Mouse (Mus musculus): ENCODE data around the gene Ccdc130. TPM values are rescaled to one million over a fixed set of nuclear protein-coding genes. Genes with fewer than 3 reads are reported as not detected.

Gene Ccdc130
- total and polyA plus RNA-seq, 3 experiments, result 10.2 to 26.0 TPM; not detected in 1

GRCm38 (mm10) chr8:84208381-84209380, 61.5 kb downstream of the Ccdc130 start:
- Histone ChIP-seq H3K36me3 (ENCODE audit: control insufficient read depth in 1 of 2, insufficient read depth in 2 of 2, low read length in 2 of 2) (0 out of 4 replicates have a peak, but pooled peaks cover 0 to 2% of the 10 kb centered on the region in 2 experiments), H3K4me1 (ENCODE audit: control insufficient read depth in 1 of 2, insufficient read depth in 2 of 2, low read length in 2 of 2) (peaks cover 0 to 6% of the 10 kb centered on the region in 2 experiments; a peak in 1 of 4 replicates), H3K27me3 (ENCODE audit: control insufficient read depth in 1 of 2, insufficient read depth in 2 of 2, low read length in 2 of 2) (no peaks in the 10 kb centered on the region), H3K9ac (ENCODE audit: control insufficient read depth, low read depth, low read length, poor library complexity, severe bottlenecking) (no peak overlapping the region), H3K9me3 (replicated peaks; ENCODE audit: insufficient read depth, low read length) (no peaks in the 10 kb centered on the region), H3K79me2 (ENCODE audit: control insufficient read depth, insufficient read depth, low read length, poor library complexity) (no peaks in the 10 kb centered on the region; the same call in 1 of the 2 replicates), H3K27ac (ENCODE audit: control insufficient read depth, low read depth, low read length) (no peak overlapping the region), H3K4me3 (ENCODE audit: control insufficient read depth in 1 of 2, insufficient read depth in 1 of 2, low read depth in 2 of 2, low read length in 2 of 2) (no peak overlapping the region)
- no peak for DNase-seq (ENCODE audit: low read depth, low spot score)
- TF ChIP-seq TCF12 (IDR thresholded peaks at IDR 0.05; ENCODE audit: low read depth, low read length), result no peak
- no peak for TF ChIP-seq SMC3 (IDR thresholded peaks at IDR 0.05; ENCODE audit: low read depth, low read length)
- TF ChIP-seq NELFE (IDR thresholded peaks at IDR 0.05; ENCODE audit: low read depth, low read length), result no peak
- TF ChIP-seq GABPA (IDR thresholded peaks at IDR 0.05; ENCODE audit: low read depth, low read length), result no peak
- TF ChIP-seq ZNF384 (IDR thresholded peaks at IDR 0.05; ENCODE audit: low read depth, low read length), result no peak
- TF ChIP-seq USF2 (IDR thresholded peaks at IDR 0.05; ENCODE audit: borderline replicate concordance in 1 of 2, insufficient read depth in 1 of 2, low read depth in 1 of 2, low read length in 2 of 2), result no peak
- TF ChIP-seq CHD1 (IDR thresholded peaks at IDR 0.05; ENCODE audit: low read depth, low read length), result no peak
- TF ChIP-seq GATA1 (IDR thresholded peaks at IDR 0.05; ENCODE audit: low read depth, low read length), result no peak
- no peak for TF ChIP-seq USF1 (IDR thresholded peaks at IDR 0.05; ENCODE audit: low read depth, low read length)
- TF ChIP-seq ETS1 (IDR thresholded peaks at IDR 0.05; ENCODE audit: low read depth, low read length), result no peak
- no peak for TF ChIP-seq EP300 (IDR thresholded peaks at IDR 0.05; ENCODE audit: low read depth in 1 of 2, low read length in 2 of 2)
- no peak for TF ChIP-seq MEF2A (IDR thresholded peaks at IDR 0.05; ENCODE audit: extremely low read depth, insufficient replicate concordance, low read depth, low read length, poor library complexity, severe bottlenecking)

- Histone ChIP-seq H3K36me3 (ENCODE audit: control insufficient read depth in 1 of 2, insufficient read depth in 2 of 2, low read length in 2 of 2) (peaks cover 0 to 4% of the 10 kb centered on the region in 2 experiments; a peak in 1 of 4 replicates), H3K4me3 (ENCODE audit: control insufficient read depth in 1 of 2, insufficient read depth in 1 of 2, low read depth in 2 of 2, low read length in 2 of 2) (no peak overlapping the region)
- TF ChIP-seq ZNF384 (IDR thresholded peaks at IDR 0.05; ENCODE audit: low read depth, low read length) (no peak), RAD21 (IDR thresholded peaks at IDR 0.05; ENCODE audit: low read depth, low read length) (no peak), NRF1 (IDR thresholded peaks at IDR 0.05; ENCODE audit: insufficient read depth, low read depth, low read length, poor library complexity, severe bottlenecking) (no peak), MAZ (IDR thresholded peaks at IDR 0.05; ENCODE audit: low read depth, low read length) (no peak), ZMIZ1 (IDR thresholded peaks at IDR 0.05; ENCODE audit: low read depth, low read length) (no peak), CHD2 (IDR thresholded peaks at IDR 0.05; ENCODE audit: low read length) (no peak), E2F4 (IDR thresholded peaks at IDR 0.05; ENCODE audit: borderline replicate concordance, low read depth, low read length) (no peak), ELF1 (IDR thresholded peaks at IDR 0.05; ENCODE audit: low read depth, low read length) (no peak), CHD1 (IDR thresholded peaks at IDR 0.05; ENCODE audit: low read depth, low read length) (no peak), POLR2AphosphoS2 (IDR thresholded peaks at IDR 0.05; ENCODE audit: low read length) (no peak), GATA1 (IDR thresholded peaks at IDR 0.05; ENCODE audit: low read depth, low read length) (no peak), MYC (IDR thresholded peaks at IDR 0.05; ENCODE audit: low read depth, low read length) (no peak), TBP (IDR thresholded peaks at IDR 0.05; ENCODE audit: low read depth, low read length) (no peak), MAX (IDR thresholded peaks at IDR 0.05; ENCODE audit: low read length) (no peak), EP300 (IDR thresholded peaks at IDR 0.05; ENCODE audit: low read depth in 1 of 2, low read length in 2 of 2) (peak in 1 of 2 experiments; percentile 19; a peak in 1 of 4 replicates), SMC3 (IDR thresholded peaks at IDR 0.05; ENCODE audit: low read depth, low read length) (no peak), TCF12 (IDR thresholded peaks at IDR 0.05; ENCODE audit: low read depth, low read length) (no peak), JUND (IDR thresholded peaks at IDR 0.05; ENCODE audit: low read depth, low read length) (no peak), TAL1 (IDR thresholded peaks at IDR 0.05; ENCODE audit: low read length) (no peak), ETS1 (IDR thresholded peaks at IDR 0.05; ENCODE audit: low read depth, low read length) (0 out of 2 replicates have a peak, but pooled peaks have one; percentile 9), SIN3A (IDR thresholded peaks at IDR 0.05; ENCODE audit: low read length) (no peak), NELFE (IDR thresholded peaks at IDR 0.05; ENCODE audit: low read depth, low read length) (no peak), ZKSCAN1 (IDR thresholded peaks at IDR 0.05; ENCODE audit: low read depth, low read length) (no peak)
Measured at GRCm38 (mm10) chr8:84207811-84208210, 62.4 kb downstream of the Ccdc130 start.

More at GRCm38 (mm10) chr8:84207811-84208210, 62.4 kb downstream of the Ccdc130 start:
- Histone ChIP-seq H3K79me2 (ENCODE audit: control insufficient read depth, insufficient read depth, low read length, poor library complexity) (peaks cover 1% of the 10 kb centered on the region; the same call in 1 of the 2 replicates), H3K27ac (ENCODE audit: control insufficient read depth, low read depth, low read length) (no peak overlapping the region; the same call in 1 of the 2 replicates), H3K4me1 (ENCODE audit: control insufficient read depth in 1 of 2, insufficient read depth in 2 of 2, low read length in 2 of 2) (peaks cover 0 to 10% of the 10 kb centered on the region in 2 experiments; a peak in 2 of 4 replicates), H3K27me3 (ENCODE audit: control insufficient read depth in 1 of 2, insufficient read depth in 2 of 2, low read length in 2 of 2) (no peaks in the 10 kb centered on the region), H3K9ac (ENCODE audit: control insufficient read depth, low read depth, low read length, poor library complexity, severe bottlenecking) (no peak overlapping the region), H3K9me3 (replicated peaks; ENCODE audit: insufficient read depth, low read length) (no peaks in the 10 kb centered on the region)
- peak; percentile 36 for DNase-seq (ENCODE audit: low read depth, low spot score)

All from MEL (cell line).